Mouse (Mus musculus): ENCODE results near the gene L3hypdh. TPM values are rescaled to one million over a fixed set of nuclear protein-coding genes. Genes with fewer than 3 reads are reported as not detected.

L3hypdh gene
- total and polyA plus RNA-seq, 3 experiments: 5.2 to 9.3 TPM; not detected in 1

DNA sequence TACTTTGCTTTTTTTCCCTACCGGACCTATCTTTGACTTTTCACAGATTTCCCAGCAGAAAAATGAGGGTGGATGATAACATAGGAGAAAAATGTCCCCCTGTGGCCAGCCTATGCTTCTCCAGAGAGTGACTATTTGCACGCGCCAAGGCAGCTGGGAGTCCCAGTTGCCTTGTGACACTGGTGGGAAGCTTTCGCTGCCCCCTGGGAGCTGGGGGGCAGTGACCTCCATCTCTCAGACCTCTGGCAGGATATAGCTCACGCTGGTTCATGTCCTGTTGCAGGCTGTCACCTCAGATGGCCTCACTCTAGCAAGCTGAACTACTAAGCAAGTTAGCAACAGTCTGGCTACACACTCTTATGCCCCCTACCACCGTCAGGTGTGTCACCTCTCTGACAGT, 53.4 kb downstream of the L3hypdh start:
- Histone ChIP-seq H3K9me3 (replicated peaks; ENCODE audit: insufficient read depth, low read length) (no peaks in the 10 kb centered on the region), H3K27ac (ENCODE audit: control insufficient read depth, low read depth, low read length) (no peak overlapping the region), H3K4me1 (ENCODE audit: control insufficient read depth in 1 of 2, insufficient read depth in 2 of 2, low read length in 2 of 2) (no peaks in the 10 kb centered on the region), H3K9ac (ENCODE audit: control insufficient read depth, low read depth, low read length, poor library complexity, severe bottlenecking) (no peak overlapping the region), H3K36me3 (ENCODE audit: control insufficient read depth in 1 of 2, insufficient read depth in 2 of 2, low read length in 2 of 2) (no peaks in the 10 kb centered on the region), H3K4me3 (ENCODE audit: control insufficient read depth in 1 of 2, insufficient read depth in 1 of 2, low read depth in 2 of 2, low read length in 2 of 2) (no peak overlapping the region), H3K27me3 (ENCODE audit: control insufficient read depth in 1 of 2, insufficient read depth in 2 of 2, low read length in 2 of 2) (no peaks in the 10 kb centered on the region), H3K79me2 (ENCODE audit: control insufficient read depth, insufficient read depth, low read length, poor library complexity) (no peaks in the 10 kb centered on the region)
- TF ChIP-seq USF2 (IDR thresholded peaks at IDR 0.05; ENCODE audit: borderline replicate concordance in 1 of 2, insufficient read depth in 1 of 2, low read depth in 1 of 2, low read length in 2 of 2) (no peak), NRF1 (IDR thresholded peaks at IDR 0.05; ENCODE audit: insufficient read depth, low read depth, low read length, poor library complexity, severe bottlenecking) (no peak), RCOR1 (IDR thresholded peaks at IDR 0.05; ENCODE audit: low read depth, low read length) (no peak), USF1 (IDR thresholded peaks at IDR 0.05; ENCODE audit: low read depth, low read length) (no peak)
- no peak for DNase-seq (ENCODE audit: low read depth, low spot score)

DNA sequence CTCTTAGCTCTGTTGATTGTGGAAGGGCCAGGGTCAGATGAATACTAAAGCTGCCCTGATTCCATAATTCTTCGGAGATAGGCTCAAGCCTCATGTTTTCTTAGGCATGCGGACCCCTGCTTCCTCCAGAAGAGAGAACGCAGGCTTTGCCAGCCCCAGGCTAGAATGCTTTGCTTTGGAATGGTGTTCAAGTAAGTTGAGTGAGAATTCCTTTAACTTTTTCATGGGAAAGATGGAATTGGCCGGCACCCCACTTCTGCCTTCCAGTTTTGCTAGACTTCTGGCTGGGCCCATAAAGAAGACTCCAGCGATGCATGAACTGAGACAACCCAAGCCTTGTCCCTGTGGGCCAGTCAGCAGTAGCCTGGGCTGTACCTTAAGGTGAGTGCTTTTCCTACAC, 54.1 kb downstream of the L3hypdh start:
- no peak overlapping the region for H3K4me3 ChIP-seq (ENCODE audit: control insufficient read depth in 1 of 2, insufficient read depth in 1 of 2, low read depth in 2 of 2, low read length in 2 of 2)
- no peak overlapping the region for H3K9ac ChIP-seq (ENCODE audit: control insufficient read depth, low read depth, low read length, poor library complexity, severe bottlenecking)
- H3K27me3 ChIP-seq (ENCODE audit: control insufficient read depth in 1 of 2, insufficient read depth in 2 of 2, low read length in 2 of 2): no peaks in the 10 kb centered on the region
- H3K4me1 ChIP-seq (ENCODE audit: control insufficient read depth in 1 of 2, insufficient read depth in 2 of 2, low read length in 2 of 2): no peaks in the 10 kb centered on the region
- H3K27ac ChIP-seq (ENCODE audit: control insufficient read depth, low read depth, low read length): no peak overlapping the region
- no peaks in the 10 kb centered on the region for H3K9me3 ChIP-seq (replicated peaks; ENCODE audit: insufficient read depth, low read length)
- no peak for DNase-seq (ENCODE audit: low read depth, low spot score)
- no peaks in the 10 kb centered on the region for H3K36me3 ChIP-seq (ENCODE audit: control insufficient read depth in 1 of 2, insufficient read depth in 2 of 2, low read length in 2 of 2)
- no peaks in the 10 kb centered on the region for H3K79me2 ChIP-seq (ENCODE audit: control insufficient read depth, insufficient read depth, low read length, poor library complexity)
- no peak for TF ChIP-seq EP300 (IDR thresholded peaks at IDR 0.05; ENCODE audit: low read depth in 1 of 2, low read length in 2 of 2)
- no peak for TF ChIP-seq RAD21 (IDR thresholded peaks at IDR 0.05; ENCODE audit: low read depth, low read length)
- no peak for TF ChIP-seq GATA1 (IDR thresholded peaks at IDR 0.05; ENCODE audit: low read depth, low read length)
- TF ChIP-seq CHD1 (IDR thresholded peaks at IDR 0.05; ENCODE audit: low read depth, low read length): no peak
- TF ChIP-seq UBTF (IDR thresholded peaks at IDR 0.05; ENCODE audit: borderline replicate concordance, insufficient read depth, low read depth, low read length): no peak
- TF ChIP-seq ZMIZ1 (IDR thresholded peaks at IDR 0.05; ENCODE audit: low read depth, low read length): no peak
- no peak for TF ChIP-seq CTCF (IDR thresholded peaks at IDR 0.05 in 2 of 3, conservative IDR thresholded peaks at IDR 0.05 in 1 of 3; ENCODE audit: control insufficient read depth in 1 of 3, insufficient read depth in 1 of 3, low read depth in 2 of 3, low read length in 3 of 3, poor library complexity in 1 of 3, severe bottlenecking in 1 of 3)
- TF ChIP-seq MAZ (IDR thresholded peaks at IDR 0.05; ENCODE audit: low read depth, low read length): no peak
- TF ChIP-seq MAX (IDR thresholded peaks at IDR 0.05; ENCODE audit: low read length): no peak
- no peak for TF ChIP-seq GABPA (IDR thresholded peaks at IDR 0.05; ENCODE audit: low read depth, low read length)
- no peak for TF ChIP-seq MAFK (IDR thresholded peaks at IDR 0.05; ENCODE audit: borderline replicate concordance, low read depth, low read length)
- no peak for TF ChIP-seq MYC (IDR thresholded peaks at IDR 0.05; ENCODE audit: low read depth, low read length)
- no peak for TF ChIP-seq BHLHE40 (IDR thresholded peaks at IDR 0.05; ENCODE audit: borderline replicate concordance, low read depth, low read length)
- TF ChIP-seq ZKSCAN1 (IDR thresholded peaks at IDR 0.05; ENCODE audit: low read depth, low read length): no peak
- no peak for TF ChIP-seq NRF1 (IDR thresholded peaks at IDR 0.05; ENCODE audit: insufficient read depth, low read depth, low read length, poor library complexity, severe bottlenecking)
- TF ChIP-seq SIN3A (IDR thresholded peaks at IDR 0.05; ENCODE audit: low read length): no peak
- no peak for TF ChIP-seq ZNF384 (IDR thresholded peaks at IDR 0.05; ENCODE audit: low read depth, low read length)
- TF ChIP-seq POLR2AphosphoS2 (IDR thresholded peaks at IDR 0.05; ENCODE audit: low read length): no peak
- no peak for TF ChIP-seq TBP (IDR thresholded peaks at IDR 0.05; ENCODE audit: low read depth, low read length)
